In the genomic region with DNA sequence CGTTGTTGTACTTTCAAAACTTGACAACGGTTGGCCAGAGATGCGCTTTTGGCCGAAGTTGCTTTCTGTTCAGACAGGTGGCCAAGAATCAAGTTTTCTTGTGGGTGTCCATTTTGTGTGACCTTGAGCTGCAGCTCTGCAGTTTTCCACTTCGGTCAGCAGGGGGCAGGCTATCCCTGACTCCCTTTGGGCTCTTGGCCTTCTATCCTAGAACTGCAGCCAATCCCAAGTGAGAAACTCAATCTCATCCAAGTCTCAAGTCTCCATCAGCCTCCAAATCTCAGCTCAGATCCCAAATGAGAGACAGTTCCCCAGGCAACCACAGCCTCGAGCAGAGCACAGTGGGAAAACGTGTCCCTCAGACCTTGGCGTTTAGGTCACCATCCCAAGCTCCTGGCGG, we compare ENCODE assay signal across 9 mouse cellular contexts. TPM values are rescaled to one million over a fixed set of nuclear protein-coding genes. Genes with fewer than 3 reads are reported as not detected.
DNase-seq lines count a peak whose midpoint lies in the region; ATAC-seq and TF ChIP-seq lines count a peak whose summit lies in the region.
"Had no signal": no experiment of that assay in that cellular context is flagged by ENCODE, and none has a peak within 500 bp of the region (broad histone marks: within the 10 kb centered on the region; RNA-seq: fewer than 3 reads in every experiment).

No protein-coding gene starts in this region.

- H3K9ac ChIP-seq in CH12.LX (ENCODE audit: insufficient read depth, low read depth) = no peak overlapping the region
- no peak overlapping the region for H3K9ac ChIP-seq in lung, embryonic 14.5 days
- H3K9ac ChIP-seq: lung, embryonic 15.5 days had no signal

- peak; percentile 65 to 82; a peak in 3 of 4 replicates for TF ChIP-seq CTCF in CH12.LX (conservative IDR thresholded peaks at IDR 0.05 in 1 of 2, IDR thresholded peaks at IDR 0.05 in 1 of 2; ENCODE audit: low read depth in 2 of 2, low read length in 2 of 2)
- peak; percentile 78 for TF ChIP-seq CTCF in lung, embryonic 14.5 days (IDR thresholded peaks at IDR 0.05; ENCODE audit: low read depth)
- TF ChIP-seq CTCF in small intestine, adult 2 months (IDR thresholded peaks at IDR 0.05; ENCODE audit: extremely low read depth, insufficient read length, insufficient replicate concordance, low read depth, low read length) = peak; percentile 80; the same call in 1 of the 2 replicates

- peaks cover 2% of the 10 kb centered on the region for H3K27me3 ChIP-seq in CH12.LX (replicated peaks)
- no peaks in the 10 kb centered on the region for H3K27me3 ChIP-seq in lung, embryonic 14.5 days (ENCODE audit: insufficient read depth, low read length)
- H3K27me3 ChIP-seq in small intestine, adult 2 months (ENCODE audit: control insufficient read depth, insufficient read depth, low read length) = no peaks in the 10 kb centered on the region
- H3K27me3 ChIP-seq: lung, embryonic 15.5 days had no signal

- TF ChIP-seq POLR2A in CH12.LX (IDR thresholded peaks at IDR 0.05; ENCODE audit: low read depth, low read length) = no peak
- TF ChIP-seq POLR2A in small intestine, adult 2 months (IDR thresholded peaks at IDR 0.05; ENCODE audit: low read depth, low read length) = no peak

- 70% methylated on average over 9 of the region's 9 CpGs for WGBS in lung, embryonic 14.5 days
- WGBS in small intestine, adult 2 months = 65% methylated on average over 9 of the region's 9 CpGs

- peak; percentile 54 for DNase-seq in CD4-positive, CD25-positive, alpha-beta regulatory T cell, adult 2 months (ENCODE audit: low read depth, low spot score)
- peak; percentile 70 for DNase-seq in CH12.LX (ENCODE audit: extremely low read depth)
- DNase-seq in frontal cortex, adult 2 months (ENCODE audit: extremely low spot score in 1 of 2, low spot score in 1 of 2) = peak; percentile 27 to 86
- DNase-seq in kidney, postnatal 4 days = peak; percentile 45 to 59
- DNase-seq in lung, embryonic 14.5 days = peak; percentile 77

- no peak overlapping the region for H3K4me2 ChIP-seq in CH12.LX (ENCODE audit: insufficient read depth, low read depth, poor library complexity, severe bottlenecking)
- no peak overlapping the region for H3K4me2 ChIP-seq in lung, embryonic 14.5 days
- H3K4me2 ChIP-seq: lung, embryonic 15.5 days had no signal

- H3K79me2 ChIP-seq in CH12.LX (replicated peaks; ENCODE audit: control insufficient read depth, extremely low read depth, insufficient read depth, poor library complexity, severe bottlenecking) = no peaks in the 10 kb centered on the region

- no peak overlapping the region for H3K4me3 ChIP-seq in CH12.LX (replicated peaks in 1 of 3; ENCODE audit: low read depth in 2 of 3, low read length in 2 of 3, poor library complexity in 1 of 3)
- H3K4me3 ChIP-seq in brown adipose tissue, adult 24 weeks (ENCODE audit: insufficient read depth, low read depth, low read length) = peak overlapping the region; percentile 23; the same call in 1 of the 2 replicates
- no peak overlapping the region for H3K4me3 ChIP-seq in lung, embryonic 14.5 days (ENCODE audit: low read depth, low read length)
- no peak overlapping the region for H3K4me3 ChIP-seq in small intestine, adult 2 months (ENCODE audit: low read depth, low read length)
- H3K4me3 ChIP-seq: lung, embryonic 15.5 days had no signal

- no peaks in the 10 kb centered on the region for H3K9me3 ChIP-seq in CH12.LX (replicated peaks; ENCODE audit: low read length)
- H3K9me3 ChIP-seq in lung, embryonic 14.5 days (ENCODE audit: low read depth, low read length) = no peaks in the 10 kb centered on the region
- H3K9me3 ChIP-seq: lung, embryonic 15.5 days had no signal

- peaks cover 6 to 20% of the 10 kb centered on the region in 2 experiments for H3K36me3 ChIP-seq in CH12.LX (replicated peaks in 1 of 2; ENCODE audit: control insufficient read depth in 1 of 2, insufficient read depth in 1 of 2, low read length in 1 of 2)
- H3K36me3 ChIP-seq in lung, embryonic 14.5 days (ENCODE audit: insufficient read depth) = peaks cover 6% of the 10 kb centered on the region; the same call in 1 of the 2 replicates
- H3K36me3 ChIP-seq in small intestine, adult 2 months (ENCODE audit: control insufficient read depth, insufficient read depth, low read length) = peaks cover 10% of the 10 kb centered on the region

- TF ChIP-seq RAD21 in CH12.LX (IDR thresholded peaks at IDR 0.05; ENCODE audit: low read depth, low read length) = peak; percentile 76

- H3K4me1 ChIP-seq in CH12.LX (ENCODE audit: control insufficient read depth in 1 of 2, insufficient read depth in 2 of 2) = no peaks in the 10 kb centered on the region
- no peaks in the 10 kb centered on the region for H3K4me1 ChIP-seq in brown adipose tissue, adult 24 weeks (ENCODE audit: control insufficient read depth, insufficient read depth, insufficient read length, low read length)
- H3K4me1 ChIP-seq in lung, embryonic 14.5 days (ENCODE audit: insufficient read depth) = no peaks in the 10 kb centered on the region
- H3K4me1 ChIP-seq in small intestine, adult 2 months (ENCODE audit: control insufficient read depth, insufficient read depth, insufficient read length, low read length) = no peaks in the 10 kb centered on the region
- H3K4me1 ChIP-seq: lung, embryonic 15.5 days had no signal

- dilution Hi-C loops in CH12.LX (cut with MboI; ENCODE audit: extremely low pct_ligation_motif_present, extremely low pct_unique_long_range_greater_than_20kb, low sequenced_read_pairs) = no loop called here

- ATAC-seq in CD4-positive, CD25-positive, alpha-beta regulatory T cell, adult 4 months = no peak
- no peak for ATAC-seq in lung, embryonic 14.5 days (ENCODE audit: insufficient read depth)

- no peak for TF ChIP-seq EP300 in CH12.LX (IDR thresholded peaks at IDR 0.05; ENCODE audit: low read length)

- no peak overlapping the region for H3K27ac ChIP-seq in CH12.LX (ENCODE audit: insufficient read depth, low read depth)
- H3K27ac ChIP-seq in brown adipose tissue, adult 24 weeks (replicated peaks; ENCODE audit: low read depth, low read length) = no peak overlapping the region
- no peak overlapping the region for H3K27ac ChIP-seq in lung, embryonic 14.5 days (ENCODE audit: low read depth)
- no peak overlapping the region for H3K27ac ChIP-seq in small intestine, adult 2 months (ENCODE audit: insufficient read depth, low read depth, low read length)
- H3K27ac ChIP-seq: lung, embryonic 15.5 days had no signal

- in situ Hi-C loops in CH12.LX (cut with MboI; ENCODE audit: low pct_ligation_motif_present, low pct_unique_long_range_greater_than_20kb, low sequenced_read_pairs) = loop anchor here (10.0 kb wide), 1 partner anchor 51 kb away; a partner anchor contains a TSS

TF ChIP-seq in CH12.LX, 34 proteins besides CTCF, POLR2A, EP300 and RAD21:
- no peak for TF ChIP-seq TCF12 (IDR thresholded peaks at IDR 0.05; ENCODE audit: low read depth, low read length)
- TF ChIP-seq SMC3 (IDR thresholded peaks at IDR 0.05; ENCODE audit: low read depth, low read length) = peak; percentile 79
- TF ChIP-seq ZC3H11A (IDR thresholded peaks at IDR 0.05; ENCODE audit: low read depth, low read length) = peak; percentile 44
TF ChIP-seq in CH12.LX: peak in this region for 2.

RNA-seq across cellular contexts. Expression of a gene that starts 30.3 kb away (rescaled TPM):
- 10 to 100 TPM; 20.1 to 27.6 TPM for polyA plus RNA-seq in CD4-positive, CD25-positive, alpha-beta regulatory T cell, adult 4 months (2017; shearing (Covaris generic))
- total RNA-seq in CH12.LX (2012; rRNA removed) (17.5 and 27.2 TPM in 2 replicates), CH12.LX (2014; rRNA removed) (22.6 and 23.6 TPM in 2 replicates)
- polyA plus RNA-seq in CH12.LX (2012; ENCODE audit: insufficient read length, low read depth) = 28.4 and 31.4 TPM in 2 replicates
- polyA plus RNA-seq in brown adipose tissue, adult 24 weeks (2012; ENCODE audit: insufficient read depth, insufficient read length, missing spikeins) = 14.0 and 16.2 TPM in 2 replicates
- 204 and 217 TPM in 2 replicates for polyA plus RNA-seq in frontal cortex, adult 2 months (2012; rRNA removed)
- 88.1 and 90.4 TPM in 2 replicates for polyA plus RNA-seq in lung, embryonic 14.5 days (2014; fragmentation: Nextera tagmentation; extraction: Ambion mirVana)
- 45.0 and 53.8 TPM in 2 replicates for polyA plus RNA-seq in small intestine, adult 2 months (2012; rRNA removed)

RNA-seq across cellular contexts. Expression of a gene that starts 54.8 kb away (rescaled TPM):
- 1 to 10 TPM; 7.5 to 7.8 TPM for polyA plus RNA-seq in CD4-positive, CD25-positive, alpha-beta regulatory T cell, adult 4 months (2017; shearing (Covaris generic))
- 4.4 and 6.6 TPM in 2 replicates for total RNA-seq in CH12.LX (2012; rRNA removed)
- 5.1 and 6.4 TPM in 2 replicates for total RNA-seq in CH12.LX (2014; rRNA removed)
- 11.9 and 13.2 TPM in 2 replicates for polyA plus RNA-seq in CH12.LX (2012; ENCODE audit: insufficient read length, low read depth)
- 3.9 and 6.4 TPM in 2 replicates for polyA plus RNA-seq in brown adipose tissue, adult 24 weeks (2012; ENCODE audit: insufficient read depth, insufficient read length, missing spikeins)
- polyA plus RNA-seq in frontal cortex, adult 2 months (2012; rRNA removed) = 55.5 and 58.8 TPM in 2 replicates
- 11.3 and 14.4 TPM in 2 replicates for polyA plus RNA-seq in lung, embryonic 14.5 days (2014; fragmentation: Nextera tagmentation; extraction: Ambion mirVana)
- polyA plus RNA-seq in small intestine, adult 2 months (2012; rRNA removed) = 13.5 and 18.1 TPM in 2 replicates
